Mouse (Mus musculus): Measurements from ENCODE around the gene Fbxo11. TPM values are rescaled to one million over a fixed set of nuclear protein-coding genes. Genes with fewer than 3 reads are reported as not detected.

Gene Fbxo11
- polyA plus RNA-seq, 1 experiment from 2014 or later = 12.4 TPM

DNA sequence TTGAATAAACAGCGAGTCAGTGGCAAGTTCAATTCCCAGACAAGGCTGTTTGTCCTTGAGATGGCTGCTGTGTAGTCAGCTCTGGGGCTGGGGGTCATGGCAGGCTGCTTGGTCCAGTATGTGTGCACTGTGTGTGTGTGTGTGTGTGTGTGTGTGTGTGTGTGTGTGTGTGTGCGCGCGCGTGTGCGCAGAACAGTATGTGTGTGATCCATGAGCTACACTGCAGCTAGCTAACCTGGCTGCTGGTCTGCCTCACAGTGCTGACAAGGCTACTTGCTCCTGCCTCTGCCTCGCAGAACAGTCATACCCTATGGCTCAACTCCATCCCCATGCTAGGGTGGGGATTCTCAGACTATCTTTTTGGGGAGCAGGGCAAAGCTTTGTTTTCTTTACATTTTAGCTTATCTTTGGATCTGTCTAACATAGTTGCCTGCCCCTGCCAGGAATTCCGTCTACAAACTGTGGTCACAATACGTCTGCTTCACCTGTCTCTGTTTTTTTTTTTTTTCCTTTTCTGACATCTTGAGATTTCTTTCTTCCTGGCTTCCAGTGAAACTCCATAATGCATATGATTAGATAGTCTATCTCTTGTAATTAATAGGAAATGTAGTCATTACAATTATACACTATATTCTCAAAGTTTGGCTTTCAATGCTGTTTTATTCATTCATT, 33.2 kb upstream of the Fbxo11 start:
- no peak overlapping the region for H3K4me3 ChIP-seq (replicated peaks; ENCODE audit: low read length)
- no peak overlapping the region for H3K9ac ChIP-seq (ENCODE audit: low read length)
- WGBS = 81% methylated on average over 9 of the region's 9 CpGs
- H3K4me1 ChIP-seq (ENCODE audit: control insufficient read depth, insufficient read depth, low read length) = no peaks in the 10 kb centered on the region
- no peaks in the 10 kb centered on the region for H3K27me3 ChIP-seq (ENCODE audit: control insufficient read depth, insufficient read depth, low read length)
- no peaks in the 10 kb centered on the region for H3K9me3 ChIP-seq (replicated peaks; ENCODE audit: control insufficient read depth, low read length)
- ATAC-seq (ENCODE audit: insufficient read depth, low FRiP score) = no peak
- no peaks in the 10 kb centered on the region for H3K36me3 ChIP-seq (ENCODE audit: control insufficient read depth, insufficient read depth, low read length)
- no peak overlapping the region for H3K4me2 ChIP-seq (ENCODE audit: low read depth, low read length)
- H3K27ac ChIP-seq (ENCODE audit: low read length) = no peak overlapping the region

DNA sequence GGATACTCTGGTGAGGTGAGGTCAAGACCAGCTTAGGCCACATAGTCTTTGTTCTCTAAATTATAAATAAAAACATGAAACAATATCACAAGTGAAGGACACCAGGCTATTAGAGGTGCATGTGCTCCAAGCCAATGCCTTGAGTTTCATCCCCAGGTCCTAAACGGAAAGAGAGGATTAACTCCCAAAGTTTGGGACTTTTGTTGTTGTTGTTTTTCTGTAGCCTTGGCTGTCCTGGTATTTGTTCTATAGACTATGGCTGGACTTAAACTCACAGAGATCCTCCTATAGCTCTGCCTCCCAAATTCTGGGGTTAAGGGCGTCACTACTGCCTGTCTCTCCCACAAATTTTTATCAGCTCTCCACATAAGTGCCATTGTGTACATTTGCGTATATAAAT, 32.5 kb upstream of the Fbxo11 start:
- Histone ChIP-seq H3K4me3 (replicated peaks; ENCODE audit: low read length) (no peak overlapping the region), H3K4me2 (ENCODE audit: low read depth, low read length) (no peak overlapping the region), H3K27ac (ENCODE audit: low read length) (no peak overlapping the region), H3K9ac (ENCODE audit: low read length) (no peak overlapping the region), H3K9me3 (replicated peaks; ENCODE audit: control insufficient read depth, low read length) (no peaks in the 10 kb centered on the region), H3K4me1 (ENCODE audit: control insufficient read depth, insufficient read depth, low read length) (no peaks in the 10 kb centered on the region), H3K36me3 (ENCODE audit: control insufficient read depth, insufficient read depth, low read length) (no peaks in the 10 kb centered on the region), H3K27me3 (ENCODE audit: control insufficient read depth, insufficient read depth, low read length) (no peaks in the 10 kb centered on the region)
- 78% methylated on average over 3 of the region's 3 CpGs for WGBS
- ATAC-seq (ENCODE audit: insufficient read depth, low FRiP score) = no peak

DNA sequence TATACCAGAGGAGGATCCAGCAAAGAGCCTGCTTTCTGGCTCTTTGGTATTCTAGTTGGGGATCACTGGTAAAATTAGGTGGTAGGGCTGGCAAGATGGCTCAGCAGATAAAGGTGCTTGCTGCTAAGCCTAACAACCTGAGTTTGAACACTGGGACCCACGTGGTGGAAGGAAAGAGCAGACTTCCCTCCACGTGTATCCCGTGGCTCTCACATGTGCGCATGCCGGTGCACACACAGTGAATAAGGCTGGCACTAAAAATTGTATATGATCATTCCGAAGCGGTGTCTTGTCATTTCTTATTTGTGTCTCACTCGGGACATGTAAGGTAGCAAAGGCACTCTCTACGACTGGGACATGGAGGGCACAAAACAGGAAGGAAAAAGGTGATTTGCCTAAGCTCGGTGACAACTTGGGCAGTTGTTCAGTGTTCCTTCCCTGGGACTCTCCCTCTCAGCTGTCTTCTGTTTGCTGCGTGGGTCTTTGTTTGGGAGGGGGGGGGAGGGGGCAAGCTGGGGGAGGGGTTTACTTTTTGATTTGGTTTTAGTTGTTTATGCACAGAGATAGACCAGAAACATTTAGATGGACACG, 31.8 kb upstream of the Fbxo11 start:
- ATAC-seq (ENCODE audit: insufficient read depth, low FRiP score) = no peak
- no peak overlapping the region for H3K9ac ChIP-seq (ENCODE audit: low read length)
- 77% methylated on average over 12 of the region's 12 CpGs for WGBS
- no peak overlapping the region for H3K27ac ChIP-seq (ENCODE audit: low read length)
- no peak overlapping the region for H3K4me2 ChIP-seq (ENCODE audit: low read depth, low read length)
- no peak overlapping the region for H3K4me3 ChIP-seq (replicated peaks; ENCODE audit: low read length)
- H3K27me3 ChIP-seq (ENCODE audit: control insufficient read depth, insufficient read depth, low read length) = no peaks in the 10 kb centered on the region
- no peaks in the 10 kb centered on the region for H3K4me1 ChIP-seq (ENCODE audit: control insufficient read depth, insufficient read depth, low read length)
- no peaks in the 10 kb centered on the region for H3K36me3 ChIP-seq (ENCODE audit: control insufficient read depth, insufficient read depth, low read length)
- no peaks in the 10 kb centered on the region for H3K9me3 ChIP-seq (replicated peaks; ENCODE audit: control insufficient read depth, low read length)

DNA sequence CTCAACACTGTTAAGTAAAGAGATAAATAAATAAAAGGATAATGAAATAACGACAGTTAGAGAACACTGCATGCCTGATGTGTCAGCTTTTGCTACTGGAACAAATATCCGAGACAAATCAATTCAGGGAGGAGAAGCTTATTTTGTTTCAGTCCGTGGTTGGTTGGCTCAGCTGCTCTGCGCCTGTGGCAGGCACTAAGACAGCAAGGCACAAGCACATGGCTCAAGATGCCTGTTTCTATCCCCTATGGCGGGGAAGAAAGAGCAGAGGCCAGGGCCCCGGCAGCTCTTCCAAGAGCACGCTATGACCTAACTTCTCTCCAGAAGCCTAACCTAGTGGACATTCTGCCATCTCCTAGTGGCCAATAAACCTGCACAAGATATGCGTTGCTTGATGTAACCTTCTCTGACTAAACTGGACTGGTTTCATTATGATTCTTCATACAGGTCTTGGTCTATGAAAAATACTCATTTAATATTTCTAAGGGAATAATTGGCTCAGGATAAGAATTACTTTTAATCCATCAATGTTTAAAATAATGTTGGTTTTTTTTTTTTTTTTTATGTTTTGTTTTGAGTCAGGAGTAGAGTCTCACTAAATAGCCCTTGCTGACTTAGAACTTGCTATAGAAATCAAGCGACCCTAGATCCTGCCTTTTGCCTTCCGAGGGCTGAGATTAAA, 30.6 kb upstream of the Fbxo11 start:
- no peaks in the 10 kb centered on the region for H3K4me1 ChIP-seq (ENCODE audit: control insufficient read depth, insufficient read depth, low read length)
- H3K27me3 ChIP-seq (ENCODE audit: control insufficient read depth, insufficient read depth, low read length) = no peaks in the 10 kb centered on the region
- H3K4me3 ChIP-seq (replicated peaks; ENCODE audit: low read length) = no peak overlapping the region
- H3K27ac ChIP-seq (ENCODE audit: low read length) = no peak overlapping the region
- no peaks in the 10 kb centered on the region for H3K9me3 ChIP-seq (replicated peaks; ENCODE audit: control insufficient read depth, low read length)
- no peak for ATAC-seq (ENCODE audit: insufficient read depth, low FRiP score)
- H3K36me3 ChIP-seq (ENCODE audit: control insufficient read depth, insufficient read depth, low read length) = no peaks in the 10 kb centered on the region
- 81% methylated on average over 10 of the region's 10 CpGs for WGBS
- no peak overlapping the region for H3K9ac ChIP-seq (ENCODE audit: low read length)
- H3K4me2 ChIP-seq (ENCODE audit: low read depth, low read length) = no peak overlapping the region

DNA sequence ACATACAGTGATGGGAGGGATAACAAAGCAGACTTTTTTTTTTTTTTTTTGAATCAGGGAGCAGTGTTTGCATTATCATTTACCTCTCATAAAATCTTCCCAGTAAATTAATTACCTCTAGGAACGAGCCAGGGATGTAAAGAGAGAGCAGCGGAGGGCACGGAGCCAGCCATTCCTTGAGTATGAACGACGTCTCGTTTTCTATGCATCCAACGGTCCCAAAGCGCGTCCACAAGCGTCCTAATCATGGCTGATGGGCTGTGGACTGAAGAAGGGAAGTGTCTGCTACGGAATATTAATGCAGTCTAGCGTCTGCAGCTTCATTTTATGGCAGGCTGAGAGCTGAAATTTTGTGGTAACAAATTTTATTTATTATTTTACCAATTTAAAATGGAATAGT, 29.2 kb upstream of the Fbxo11 start:
- Histone ChIP-seq H3K9me3 (replicated peaks; ENCODE audit: control insufficient read depth, low read length) (no peaks in the 10 kb centered on the region), H3K27ac (ENCODE audit: low read length) (no peak overlapping the region), H3K36me3 (ENCODE audit: control insufficient read depth, insufficient read depth, low read length) (no peaks in the 10 kb centered on the region), H3K4me2 (ENCODE audit: low read depth, low read length) (no peak overlapping the region), H3K4me1 (ENCODE audit: control insufficient read depth, insufficient read depth, low read length) (no peaks in the 10 kb centered on the region), H3K9ac (ENCODE audit: low read length) (no peak overlapping the region), H3K27me3 (ENCODE audit: control insufficient read depth, insufficient read depth, low read length) (no peaks in the 10 kb centered on the region), H3K4me3 (replicated peaks; ENCODE audit: low read length) (no peak overlapping the region)
- ATAC-seq (ENCODE audit: insufficient read depth, low FRiP score) = no peak
- WGBS = 79% methylated on average over 12 of the region's 12 CpGs

DNA sequence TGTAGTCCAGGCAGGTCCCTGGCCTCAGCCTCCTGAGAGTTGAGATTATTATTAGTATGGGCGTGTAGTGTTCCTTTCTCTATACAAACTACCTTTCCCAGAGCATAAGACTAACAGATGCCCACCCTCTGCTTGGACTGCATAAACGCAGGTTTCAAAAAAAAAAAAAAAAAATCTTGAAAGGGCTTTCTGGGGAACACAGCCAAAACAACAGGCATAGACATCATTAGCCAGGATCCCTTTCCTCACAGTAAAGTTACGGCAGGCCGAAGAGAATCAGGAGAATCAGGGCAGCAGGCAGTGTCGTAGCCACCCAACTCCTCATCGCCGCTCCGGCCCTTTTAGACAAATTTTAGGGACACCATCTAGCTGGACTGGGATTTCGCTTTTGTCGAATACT, 28.7 kb upstream of the Fbxo11 start:
- Histone ChIP-seq H3K27me3 (ENCODE audit: control insufficient read depth, insufficient read depth, low read length) (no peaks in the 10 kb centered on the region), H3K9me3 (replicated peaks; ENCODE audit: control insufficient read depth, low read length) (no peaks in the 10 kb centered on the region), H3K4me1 (ENCODE audit: control insufficient read depth, insufficient read depth, low read length) (no peaks in the 10 kb centered on the region), H3K9ac (ENCODE audit: low read length) (no peak overlapping the region), H3K27ac (ENCODE audit: low read length) (no peak overlapping the region), H3K4me2 (ENCODE audit: low read depth, low read length) (no peak overlapping the region), H3K4me3 (replicated peaks; ENCODE audit: low read length) (no peak overlapping the region), H3K36me3 (ENCODE audit: control insufficient read depth, insufficient read depth, low read length) (no peaks in the 10 kb centered on the region)
- ATAC-seq (ENCODE audit: insufficient read depth, low FRiP score) = no peak
- WGBS = 82% methylated on average over 10 of the region's 10 CpGs

DNA sequence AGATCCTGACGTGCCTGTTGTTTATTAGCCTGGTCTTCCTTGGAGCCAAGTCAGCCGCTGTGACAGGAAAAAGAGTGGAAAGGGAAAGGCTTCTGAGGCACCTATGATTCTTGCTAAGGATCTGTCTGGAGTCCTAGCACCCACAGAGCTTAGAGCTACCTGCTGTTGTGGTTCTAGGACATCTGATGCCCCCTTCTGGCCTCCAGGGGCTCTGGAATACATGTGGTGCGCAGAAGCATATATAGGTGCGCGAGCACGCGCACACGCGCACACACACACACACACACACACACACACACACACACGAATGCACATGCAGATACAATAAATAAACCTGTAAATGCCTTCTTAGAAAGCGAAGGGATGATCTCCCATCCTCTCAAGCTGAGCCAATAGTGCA, 20.9 kb upstream of the Fbxo11 start:
- H3K4me2 ChIP-seq (ENCODE audit: low read depth, low read length) = no peak overlapping the region
- no peaks in the 10 kb centered on the region for H3K27me3 ChIP-seq (ENCODE audit: control insufficient read depth, insufficient read depth, low read length)
- no peak overlapping the region for H3K27ac ChIP-seq (ENCODE audit: low read length)
- H3K4me3 ChIP-seq (replicated peaks; ENCODE audit: low read length) = no peak overlapping the region
- H3K4me1 ChIP-seq (ENCODE audit: control insufficient read depth, insufficient read depth, low read length) = no peaks in the 10 kb centered on the region
- H3K9me3 ChIP-seq (replicated peaks; ENCODE audit: control insufficient read depth, low read length) = no peaks in the 10 kb centered on the region
- H3K36me3 ChIP-seq (ENCODE audit: control insufficient read depth, insufficient read depth, low read length) = no peaks in the 10 kb centered on the region
- no peak overlapping the region for H3K9ac ChIP-seq (ENCODE audit: low read length)
- no peak for ATAC-seq (ENCODE audit: insufficient read depth, low FRiP score)
- 93% methylated on average over 11 of the region's 11 CpGs for WGBS

DNA sequence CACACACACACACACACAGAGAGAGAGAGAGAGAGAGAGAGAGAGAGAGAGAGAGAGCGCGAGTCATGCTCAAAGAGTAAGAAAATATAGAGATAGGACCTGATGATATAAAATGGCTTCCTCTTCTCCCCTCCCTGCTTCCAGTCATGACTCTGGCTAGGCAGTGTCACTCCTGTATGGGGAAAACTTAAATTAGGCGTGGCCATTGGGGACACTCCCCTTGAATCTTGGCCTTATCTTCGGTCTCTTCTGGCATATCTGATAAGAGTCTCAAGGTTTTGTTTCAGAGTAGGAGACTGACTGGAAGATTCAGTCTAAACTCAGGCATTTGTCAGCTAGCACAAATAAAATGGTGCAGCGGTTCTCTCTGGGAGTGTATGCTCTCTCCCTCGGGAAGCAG, 16.4 kb upstream of the Fbxo11 start:
- H3K9ac ChIP-seq (ENCODE audit: low read length) = no peak overlapping the region
- ATAC-seq (ENCODE audit: insufficient read depth, low FRiP score) = no peak
- no peak overlapping the region for H3K27ac ChIP-seq (ENCODE audit: low read length)
- H3K4me3 ChIP-seq (replicated peaks; ENCODE audit: low read length) = no peak overlapping the region
- WGBS = 83% methylated on average over 6 of the region's 6 CpGs
- H3K36me3 ChIP-seq (ENCODE audit: control insufficient read depth, insufficient read depth, low read length) = no peaks in the 10 kb centered on the region
- no peaks in the 10 kb centered on the region for H3K9me3 ChIP-seq (replicated peaks; ENCODE audit: control insufficient read depth, low read length)
- H3K4me2 ChIP-seq (ENCODE audit: low read depth, low read length) = no peak overlapping the region
- H3K27me3 ChIP-seq (ENCODE audit: control insufficient read depth, insufficient read depth, low read length) = no peaks in the 10 kb centered on the region
- H3K4me1 ChIP-seq (ENCODE audit: control insufficient read depth, insufficient read depth, low read length) = no peaks in the 10 kb centered on the region

DNA sequence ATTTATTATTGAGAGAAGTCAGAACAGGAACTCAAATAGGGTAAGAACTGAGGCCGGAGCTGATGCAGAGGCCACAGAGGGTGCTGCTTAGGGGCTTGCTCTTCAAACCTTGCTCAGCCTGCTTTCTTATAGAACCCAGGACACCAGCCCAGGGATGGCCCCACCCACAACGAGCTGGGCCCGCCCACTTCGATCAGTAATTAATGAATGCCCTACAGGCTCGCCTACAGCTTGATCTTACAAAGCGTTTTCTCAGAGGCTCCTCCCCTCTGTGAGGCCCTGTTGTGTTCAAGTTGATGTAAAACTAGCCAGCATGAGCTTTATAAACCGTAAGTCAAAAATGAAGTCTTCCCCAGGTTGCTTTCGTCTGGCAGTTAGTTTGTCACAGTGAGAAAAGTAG, 14.7 kb upstream of the Fbxo11 start:
- Histone ChIP-seq H3K27ac (ENCODE audit: low read length) (no peak overlapping the region), H3K9me3 (replicated peaks; ENCODE audit: control insufficient read depth, low read length) (no peaks in the 10 kb centered on the region; the same call in 1 of the 2 replicates), H3K4me3 (replicated peaks; ENCODE audit: low read length) (no peak overlapping the region), H3K4me2 (ENCODE audit: low read depth, low read length) (no peak overlapping the region), H3K4me1 (ENCODE audit: control insufficient read depth, insufficient read depth, low read length) (no peaks in the 10 kb centered on the region), H3K27me3 (ENCODE audit: control insufficient read depth, insufficient read depth, low read length) (no peaks in the 10 kb centered on the region), H3K9ac (ENCODE audit: low read length) (no peak overlapping the region), H3K36me3 (ENCODE audit: control insufficient read depth, insufficient read depth, low read length) (no peaks in the 10 kb centered on the region)
- 81% methylated on average over 8 of the region's 8 CpGs for WGBS
- no peak for ATAC-seq (ENCODE audit: insufficient read depth, low FRiP score)

All from stomach, embryonic 16.5 days (tissue).